Mouse (Mus musculus) ES-Bruce4 (cell line): ENCODE measurements around the gene Dchs2.

Experiments
- CTCF ChIP-seq: IDR thresholded peaks from one replicate; pipeline ENCODE4 v1.8.1; 2011; ENCODE audit warnings: low read depth, low read length
- POLR2A ChIP-seq: IDR thresholded peaks from one replicate; pipeline ENCODE4 v1.8.1; 2011; ENCODE audit warnings: low read length; ENCODE audit not compliant: insufficient read depth

DNA sequence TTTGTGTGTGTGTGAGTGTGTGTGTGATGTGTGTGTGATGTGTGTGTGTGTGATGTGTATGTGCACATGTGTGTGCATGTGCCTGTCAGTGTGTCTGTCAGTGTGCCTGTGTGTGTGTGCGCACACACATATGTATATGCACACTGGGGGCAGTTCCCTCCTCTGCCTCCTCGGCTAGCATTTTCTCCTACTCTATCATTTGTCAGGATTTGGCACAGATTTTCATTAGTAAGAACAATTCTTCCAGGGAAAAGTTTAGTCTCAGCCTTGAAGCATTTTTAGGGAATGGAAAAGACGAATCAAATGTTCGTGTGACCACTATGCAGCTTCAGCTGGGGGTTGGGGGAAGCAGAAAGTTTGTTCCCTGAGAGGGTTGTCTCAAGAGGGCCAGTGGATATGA lies 28.4 kb downstream of the Dchs2 start:
- TF ChIP-seq CTCF (no peak), POLR2A (no peak)
